Mouse (Mus musculus): ENCODE measurements around the gene Ddx54.

The Ddx54 gene

DNA sequence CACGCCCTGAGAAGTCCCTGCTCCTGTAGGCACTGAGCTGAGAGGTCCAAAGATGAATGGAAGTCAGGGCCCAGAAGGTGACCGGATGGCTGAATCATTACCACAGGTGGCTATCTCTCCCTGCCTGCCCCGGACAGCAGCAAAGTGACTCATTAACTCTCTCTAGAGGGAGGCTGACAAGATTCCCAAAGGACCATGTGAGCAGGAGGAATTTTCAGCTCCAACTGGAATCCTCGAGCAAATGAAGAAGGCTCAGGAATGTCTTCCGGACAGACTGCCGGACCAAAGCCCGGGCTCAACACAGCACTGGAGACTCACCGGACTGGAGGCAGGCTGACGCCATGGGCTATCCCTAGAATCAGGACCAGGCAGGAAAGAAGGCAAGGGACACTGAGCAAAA is 30.5 kb upstream of the Ddx54 start:
- DNase-seq (ENCODE audit: low read depth), result no peak

DNA sequence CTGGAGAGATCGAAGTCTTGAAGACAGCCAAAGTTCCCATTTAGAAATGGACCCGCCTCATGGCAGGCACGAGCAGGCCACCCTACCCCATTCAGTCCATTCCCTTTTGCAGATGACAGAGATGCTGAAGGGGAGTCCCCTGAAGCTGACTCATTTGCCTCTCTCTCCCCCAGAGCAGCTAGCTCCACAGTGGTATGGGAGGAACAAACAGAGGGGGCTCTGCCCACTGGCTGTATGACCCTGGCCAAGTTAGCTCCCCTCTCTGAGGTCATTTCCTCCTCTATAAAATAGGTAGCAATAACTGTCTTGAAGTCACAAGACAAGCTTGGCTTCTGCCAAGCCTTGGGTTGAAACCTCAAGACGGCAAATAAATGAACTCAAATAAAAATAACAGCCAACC is 29.0 kb upstream of the Ddx54 start:
- DNase-seq (ENCODE audit: low read depth), result no peak

DNA sequence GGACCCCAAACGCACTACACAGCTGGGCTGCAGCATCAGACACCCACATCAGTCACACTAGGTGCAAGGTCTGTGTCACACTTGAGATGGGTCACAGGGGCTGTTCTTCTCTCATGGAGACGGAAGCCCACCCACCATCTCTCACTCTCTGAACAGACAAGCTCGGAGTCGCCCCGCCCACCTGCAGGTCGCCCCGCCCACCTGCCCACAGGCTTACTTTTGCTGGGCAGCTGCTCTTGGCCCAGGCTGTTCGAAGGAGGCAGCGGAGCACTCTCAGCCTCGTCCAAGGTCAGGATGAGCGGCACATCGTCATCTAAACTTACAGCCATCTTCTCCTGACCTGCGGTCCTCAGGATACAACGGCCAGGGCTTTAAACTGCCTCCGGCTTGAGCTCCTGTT is 27.6 kb upstream of the Ddx54 start:
- DNase-seq (ENCODE audit: low read depth), result no peak

DNA sequence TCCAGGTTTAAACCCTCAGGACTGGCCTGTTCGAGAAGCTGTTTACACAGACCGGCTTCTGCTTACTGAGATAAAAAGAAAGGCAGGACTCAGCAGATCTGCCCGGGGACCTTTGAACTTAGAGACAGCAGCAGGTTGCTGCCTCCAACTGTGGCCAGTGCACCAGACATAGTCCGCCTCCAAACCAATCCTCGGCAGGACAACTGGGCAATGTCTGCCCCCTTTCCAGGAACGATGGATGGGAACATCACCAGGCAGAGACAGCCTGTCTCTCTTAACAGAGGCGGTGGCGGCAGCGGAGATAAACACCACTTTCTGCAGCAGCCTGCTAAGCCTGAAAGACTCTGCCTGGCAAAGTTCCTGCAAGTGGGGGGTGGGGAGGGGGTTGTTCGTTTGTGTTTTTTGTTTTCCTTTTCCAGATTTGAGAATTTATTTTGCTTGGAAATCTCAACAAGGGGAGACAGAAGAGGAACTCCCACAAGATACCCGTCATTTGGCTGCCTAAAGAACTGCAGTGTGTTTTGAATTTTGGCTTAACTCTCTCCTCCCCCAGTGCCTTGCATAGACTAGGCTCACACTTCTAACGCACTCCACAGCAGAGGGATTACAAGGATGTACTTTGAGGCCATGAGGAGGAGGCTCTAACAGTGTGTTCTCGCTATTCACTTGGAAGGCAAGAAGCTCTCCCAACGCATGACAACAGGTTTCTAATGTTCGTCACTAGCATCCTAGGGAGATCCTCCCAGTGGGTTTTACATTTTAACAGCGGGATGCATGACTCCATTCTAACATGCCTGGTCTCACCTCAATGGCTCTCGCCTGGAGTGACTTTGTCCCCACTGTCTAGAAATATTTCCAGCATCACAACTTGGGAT is 25.6 kb upstream of the Ddx54 start:
- DNase-seq (ENCODE audit: low read depth), result no peak

DNA sequence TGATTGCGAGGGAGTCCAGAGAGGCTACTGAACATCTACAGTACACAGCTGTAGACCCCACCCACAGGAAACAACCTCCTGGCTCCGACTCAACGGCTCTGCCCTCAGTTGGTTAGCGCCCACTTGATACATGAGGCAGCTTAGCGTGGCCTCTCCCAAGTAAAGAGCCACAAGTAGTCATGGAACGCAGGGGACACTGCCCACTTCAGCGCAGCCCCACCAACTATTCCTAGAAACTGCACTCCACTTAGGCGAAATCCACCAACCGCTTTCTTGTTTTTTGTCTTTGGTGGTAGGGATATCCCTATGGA is 25.0 kb upstream of the Ddx54 start:
- peak; percentile 68 for DNase-seq (ENCODE audit: low read depth)

DNA sequence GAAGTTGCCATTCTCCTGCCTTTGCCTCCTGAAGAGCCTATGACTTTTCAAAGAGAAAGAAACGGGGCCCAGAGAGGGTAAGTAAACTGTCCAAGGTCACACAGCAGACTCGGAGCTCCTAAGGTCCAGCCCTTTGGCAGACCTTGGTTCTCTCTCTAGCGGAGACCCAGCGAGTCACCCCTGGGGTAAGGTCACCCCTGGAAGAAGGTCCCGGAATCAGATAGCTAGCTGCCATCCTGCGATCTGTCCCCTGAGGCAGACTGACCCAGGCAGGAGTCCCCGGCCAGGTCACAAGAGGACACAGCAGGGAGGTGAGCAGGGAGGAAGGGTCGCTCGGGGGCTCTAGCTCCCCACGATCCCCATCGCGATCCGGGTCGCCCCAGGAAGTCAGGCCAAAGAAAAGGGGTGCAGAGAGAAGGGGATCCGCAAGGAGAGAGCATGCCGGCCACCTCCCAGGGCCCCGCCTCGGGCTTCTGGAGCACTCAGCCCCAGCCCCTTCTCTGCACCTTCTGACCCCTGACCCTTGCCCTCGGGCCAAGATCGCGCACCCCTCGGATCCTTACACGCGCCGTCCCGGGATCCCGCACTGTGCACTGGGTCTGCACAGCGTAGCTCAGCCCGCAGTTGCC is 24.5 kb upstream of the Ddx54 start:
- DNase-seq (ENCODE audit: low read depth), result no peak

DNA sequence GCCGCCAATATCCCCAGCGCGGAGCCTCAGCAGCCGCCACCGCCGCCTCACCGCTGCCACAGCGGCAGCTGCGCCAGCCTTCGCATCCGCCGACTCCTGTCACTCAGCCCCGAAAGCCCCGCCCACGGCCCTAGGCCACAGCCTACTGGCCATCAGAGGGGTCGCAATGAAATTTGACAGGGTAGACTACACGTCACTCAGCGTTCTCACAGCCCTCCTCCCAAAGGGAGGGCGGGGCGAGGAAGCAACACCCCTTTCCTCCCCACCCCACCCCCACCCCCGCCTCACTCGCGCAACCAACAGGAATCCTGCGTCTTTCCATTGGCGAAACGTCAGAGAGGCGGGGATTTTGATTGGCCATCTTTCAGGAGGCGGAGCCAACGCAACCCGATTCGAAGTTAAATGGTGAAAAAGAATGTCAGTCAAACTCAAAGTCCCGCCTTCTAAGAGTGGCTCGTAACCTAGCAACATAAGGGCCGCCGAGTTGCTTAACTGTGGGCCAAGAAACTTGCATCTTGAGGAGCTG is 23.9 kb upstream of the Ddx54 start, which contains the start of the genes Tpcn1 and Iqcd:
TSS of gene Tpcn1 (minus strand) at position 105 of the 526 bp plus-strand sequence.
TSS of gene Iqcd (plus strand) at position 448 of the 526 bp plus-strand sequence.
- peak; percentile 99 for DNase-seq (ENCODE audit: low read depth)

DNA sequence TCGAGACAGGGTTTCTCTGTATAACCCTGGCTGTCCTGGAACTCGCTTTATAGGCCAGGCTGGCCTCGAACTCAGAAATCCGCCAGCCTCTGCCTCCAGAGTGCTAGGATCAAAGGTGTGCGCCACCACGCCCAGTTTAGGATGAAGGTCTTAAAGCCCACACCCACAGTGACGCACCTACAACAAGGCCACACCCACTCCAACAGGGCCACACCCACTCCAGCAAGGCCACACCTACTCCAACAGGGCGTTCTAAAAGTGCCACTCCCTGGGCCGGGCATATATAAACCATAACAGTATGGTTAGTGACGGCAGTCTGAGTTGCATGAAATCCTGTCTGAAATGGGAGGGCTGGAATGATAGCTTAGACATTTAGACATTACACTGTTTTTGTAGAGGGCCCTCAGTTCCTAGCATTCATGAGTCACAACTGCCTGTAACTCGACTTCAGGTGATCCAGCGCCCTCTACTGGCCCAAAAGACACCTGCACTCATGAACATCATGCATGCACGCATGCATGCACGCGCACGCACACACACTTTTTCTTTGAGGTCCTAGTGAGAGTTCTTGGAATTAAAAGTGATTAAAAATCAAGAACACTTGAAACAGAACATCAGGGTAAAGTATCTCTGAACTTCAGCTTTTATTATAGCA is 22.1 kb upstream of the Ddx54 start:
- peak; percentile 77 for DNase-seq (ENCODE audit: low read depth)

DNA sequence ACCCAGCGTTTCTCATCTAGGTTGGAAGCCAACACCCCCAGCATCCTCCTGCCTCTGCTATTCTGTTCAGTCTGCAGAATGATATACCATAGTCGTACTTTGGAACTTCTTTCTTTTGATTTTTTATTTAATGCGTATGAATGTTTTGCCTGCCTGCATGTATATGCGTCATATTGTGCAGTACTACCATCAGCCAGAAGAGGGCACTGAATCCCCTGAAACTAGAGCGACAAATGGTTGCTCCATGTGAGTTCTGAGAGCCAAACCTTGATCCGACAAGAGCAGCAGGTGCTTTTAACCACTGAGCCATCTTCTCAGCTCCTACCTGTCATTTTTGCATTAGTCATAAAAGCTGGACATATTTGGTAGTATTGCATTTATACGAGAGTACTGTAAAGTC is 20.4 kb upstream of the Ddx54 start:
- DNase-seq (ENCODE audit: low read depth), result peak; percentile 60

DNA sequence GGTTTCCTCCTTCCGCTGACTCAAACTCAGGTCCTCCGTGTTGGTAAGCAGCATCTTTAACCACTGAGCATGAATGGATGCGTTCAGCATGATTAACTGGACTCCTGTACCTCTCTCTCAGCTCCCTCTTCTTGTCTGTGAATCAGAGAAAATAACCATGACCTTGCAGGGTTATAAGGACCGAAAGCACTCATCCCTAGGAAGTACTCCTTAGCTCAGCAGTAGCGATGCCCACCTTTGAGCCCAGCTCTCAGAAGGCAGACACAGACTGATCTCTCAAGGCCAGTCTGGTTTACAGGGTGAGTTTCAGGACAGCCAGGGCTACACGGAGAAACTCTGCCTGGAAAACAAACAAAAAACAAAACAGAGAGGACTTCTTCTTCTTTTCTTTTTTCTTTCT is 18.1 kb upstream of the Ddx54 start:
- DNase-seq (ENCODE audit: low read depth), result no peak

DNA sequence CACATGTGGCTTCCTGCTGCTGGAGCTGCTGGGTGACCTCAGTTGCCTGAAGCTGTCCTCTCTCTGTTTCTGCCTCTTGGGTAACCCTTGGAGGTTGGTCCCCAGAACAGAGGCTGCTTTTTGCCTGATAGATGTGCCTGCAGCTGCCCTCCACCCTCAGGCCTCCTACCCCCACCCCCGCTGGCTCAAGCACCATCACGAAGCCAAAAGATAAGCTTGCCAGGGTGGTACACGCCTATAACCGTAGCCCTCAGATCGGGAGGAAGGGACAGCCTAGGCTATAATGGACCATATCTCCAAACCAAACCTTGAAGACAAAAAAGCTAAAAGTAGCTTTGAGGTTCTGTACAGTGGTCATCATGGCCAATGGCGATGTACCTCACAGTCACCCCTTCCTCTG is 12.9 kb upstream of the Ddx54 start:
- DNase-seq (ENCODE audit: low read depth), result no peak

DNA sequence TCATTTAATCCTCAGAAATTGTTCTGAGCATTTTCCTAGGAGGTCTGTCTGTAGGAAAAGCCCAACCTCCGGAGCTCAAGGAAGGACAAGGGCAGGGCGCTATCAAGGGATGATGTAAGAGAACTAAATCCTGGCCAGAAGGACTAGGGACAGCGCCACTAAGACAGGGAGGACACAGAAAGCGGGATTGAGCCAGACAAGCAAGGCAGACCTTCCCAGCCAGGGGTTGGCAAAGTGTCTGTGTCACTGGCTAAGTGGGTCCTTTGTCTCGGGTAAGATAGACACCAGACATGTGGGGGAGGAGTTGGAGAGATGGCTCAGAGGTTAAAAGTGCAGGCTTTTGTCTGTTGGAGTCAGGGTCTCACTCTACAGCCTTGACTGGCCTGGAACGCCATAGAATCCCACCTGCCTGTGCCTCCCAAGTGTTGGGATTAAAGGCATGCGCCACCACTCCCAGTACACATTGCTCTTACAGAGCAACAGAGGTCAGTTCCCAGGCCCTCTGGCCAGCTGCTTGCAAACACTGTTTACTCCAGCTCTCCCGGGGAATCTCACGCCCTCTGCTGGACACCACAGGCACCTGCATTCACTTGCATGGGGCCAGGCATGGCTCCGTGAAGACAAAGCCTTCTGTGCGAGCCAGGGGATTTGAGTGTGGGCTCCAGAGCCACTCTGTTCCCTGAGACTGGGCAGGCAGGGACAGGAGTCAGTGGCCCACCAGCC is 11.4 kb upstream of the Ddx54 start:
- DNase-seq (ENCODE audit: low read depth), result peak; percentile 43

DNA sequence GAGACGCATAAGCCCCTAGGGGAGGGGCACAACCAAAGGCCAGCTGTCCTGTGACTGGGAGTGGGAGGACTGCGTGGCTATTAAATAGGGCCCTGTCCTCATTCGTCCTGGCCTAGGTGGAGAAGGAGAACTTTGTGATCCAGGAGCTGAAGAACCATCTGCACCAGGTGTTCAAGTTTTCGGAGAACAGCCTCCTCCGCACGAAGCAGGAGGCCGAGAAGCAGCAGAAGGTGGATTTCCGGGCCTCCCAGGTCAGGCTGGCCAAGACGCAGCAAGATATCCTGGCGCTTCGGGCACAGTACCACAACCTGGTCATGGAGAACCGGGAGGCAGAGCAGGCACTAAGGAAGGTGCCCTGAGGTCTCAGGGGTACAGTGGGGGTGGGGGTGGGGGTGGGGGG is 10.3 kb upstream of the Ddx54 start:
- no peak for DNase-seq (ENCODE audit: low read depth)

DNA sequence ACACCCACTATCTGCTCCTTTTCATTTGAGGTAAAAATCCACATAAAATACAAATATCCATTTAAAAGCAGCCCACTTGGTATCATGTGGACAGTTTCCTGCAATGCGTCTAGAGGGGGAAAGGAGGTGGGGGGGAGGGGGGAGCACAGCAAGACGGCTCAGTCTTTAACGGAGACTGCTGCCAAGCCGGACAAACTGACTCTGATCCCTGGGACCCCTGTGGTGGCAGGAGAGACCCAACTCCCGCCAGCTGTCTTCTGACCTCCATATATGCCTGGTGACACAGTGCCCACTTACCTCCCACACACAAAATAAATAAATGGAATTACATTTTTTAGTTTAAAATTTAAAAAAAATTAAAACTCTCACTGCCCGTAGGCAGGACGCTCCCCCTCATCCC is 9.0 kb upstream of the Ddx54 start:
- DNase-seq (ENCODE audit: low read depth), result no peak

DNA sequence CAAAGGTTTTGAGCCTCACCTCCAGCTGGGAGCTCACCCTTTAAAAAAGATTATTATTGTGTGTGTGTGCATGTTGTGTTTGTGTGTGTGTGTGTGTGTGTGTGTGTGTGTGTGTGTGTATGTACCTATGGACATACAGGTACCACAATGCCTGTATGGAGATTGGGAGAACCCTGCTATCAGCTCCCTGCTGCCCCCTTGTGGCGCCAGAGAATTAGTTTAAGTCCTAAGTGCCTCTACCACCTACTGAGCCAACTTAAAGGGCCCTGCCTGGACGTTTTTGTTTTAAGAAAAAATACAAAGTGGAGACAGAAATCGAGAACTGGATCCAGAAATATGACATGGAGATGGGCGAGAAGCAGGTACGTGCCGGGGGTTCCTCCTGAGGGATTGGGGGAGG is 7.7 kb upstream of the Ddx54 start:
- peak; percentile 91 for DNase-seq (ENCODE audit: low read depth)

DNA sequence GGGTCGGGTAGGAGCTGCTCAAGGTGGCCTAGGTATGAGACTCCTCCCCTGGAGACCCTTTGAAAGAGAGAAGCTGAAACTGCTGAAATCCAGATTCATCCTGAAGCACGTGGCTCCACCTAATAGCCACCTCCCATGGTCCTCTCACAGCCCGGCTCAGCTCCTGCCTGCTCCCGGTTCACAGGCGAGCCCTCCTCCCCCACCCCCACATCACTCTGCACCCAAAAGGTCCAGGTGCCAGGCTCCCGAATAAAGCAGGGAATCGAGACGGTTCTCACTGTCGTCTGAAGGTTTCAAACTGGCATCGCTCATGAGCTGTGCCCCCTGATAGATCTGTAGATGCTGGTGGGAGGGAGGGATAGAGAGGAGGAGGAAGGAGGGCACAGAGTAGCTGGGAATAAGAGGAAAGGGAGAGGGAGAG is 7.3 kb upstream of the Ddx54 start:
- DNase-seq (ENCODE audit: low read depth), result no peak

DNA sequence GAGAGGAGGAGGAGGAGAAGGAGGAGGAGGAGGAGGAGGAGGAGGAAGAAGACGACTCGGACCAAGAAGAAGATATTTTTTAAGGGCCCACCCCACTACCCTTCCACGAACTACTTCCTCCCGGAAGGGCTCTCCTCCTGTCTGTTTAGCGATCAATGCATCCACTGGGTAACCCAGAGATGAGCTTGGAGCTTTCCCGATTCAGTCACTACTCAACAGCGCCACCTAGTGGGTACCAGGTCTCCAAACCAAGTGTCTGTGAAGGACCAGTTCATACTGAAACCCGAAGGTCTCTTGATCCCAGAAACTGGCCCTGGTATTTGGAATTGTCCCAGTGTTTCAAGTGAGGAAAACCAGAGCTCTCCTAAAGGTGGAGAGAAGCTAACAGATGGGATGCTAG is 6.9 kb upstream of the Ddx54 start:
- DNase-seq (ENCODE audit: low read depth), result peak; percentile 94

DNA sequence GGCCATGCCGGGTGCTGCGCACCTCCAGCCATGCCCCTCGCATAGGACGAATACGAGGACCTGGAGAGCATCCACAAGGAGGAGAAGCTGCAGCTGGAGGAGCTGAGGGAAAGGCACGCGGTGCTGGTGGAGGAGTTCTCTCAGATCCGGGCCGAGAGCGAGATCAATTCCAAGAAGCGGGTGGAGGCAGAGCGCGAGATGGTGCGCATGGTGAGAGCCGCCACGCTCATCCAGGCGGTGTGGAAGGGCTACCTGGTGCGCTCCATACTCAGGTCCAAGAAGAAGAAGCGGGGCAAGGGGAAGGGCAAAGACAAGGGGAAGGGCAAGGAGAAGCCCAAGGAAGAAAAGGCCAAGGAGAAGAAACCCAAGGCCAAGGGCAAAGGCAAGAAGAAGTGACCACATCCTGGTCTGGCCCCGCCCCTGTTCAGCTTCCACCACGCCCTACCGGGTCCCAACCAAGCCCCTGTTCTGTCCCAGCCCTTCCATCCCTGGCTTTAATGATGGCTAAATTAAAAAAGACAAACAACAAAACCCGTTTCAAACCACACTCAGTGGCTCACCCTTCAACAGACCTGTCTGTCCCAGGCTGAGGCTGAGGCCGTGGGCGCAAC is 5.8 kb upstream of the Ddx54 start:
- no peak for DNase-seq (ENCODE audit: low read depth)

DNA sequence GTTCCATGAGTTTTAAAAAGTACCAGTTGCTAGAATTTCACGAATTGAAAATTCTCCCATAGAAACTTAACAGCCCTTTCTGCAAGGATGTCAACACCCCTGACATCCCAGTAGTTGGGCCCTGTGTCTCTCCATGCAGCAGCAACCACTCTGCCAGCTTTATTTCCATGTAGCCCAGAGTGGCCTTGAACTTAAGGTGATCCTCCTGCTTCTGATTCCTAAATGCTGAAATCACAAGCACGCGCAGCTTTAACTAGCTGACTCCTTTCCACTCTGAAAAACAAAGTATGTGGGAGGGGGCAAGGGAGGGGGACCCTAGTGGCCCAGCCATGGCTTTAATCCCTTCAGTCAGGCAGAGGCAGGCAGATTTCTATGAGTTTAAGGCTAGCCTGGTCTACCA is 5.2 kb upstream of the Ddx54 start:
- DNase-seq (ENCODE audit: low read depth), result no peak

DNA sequence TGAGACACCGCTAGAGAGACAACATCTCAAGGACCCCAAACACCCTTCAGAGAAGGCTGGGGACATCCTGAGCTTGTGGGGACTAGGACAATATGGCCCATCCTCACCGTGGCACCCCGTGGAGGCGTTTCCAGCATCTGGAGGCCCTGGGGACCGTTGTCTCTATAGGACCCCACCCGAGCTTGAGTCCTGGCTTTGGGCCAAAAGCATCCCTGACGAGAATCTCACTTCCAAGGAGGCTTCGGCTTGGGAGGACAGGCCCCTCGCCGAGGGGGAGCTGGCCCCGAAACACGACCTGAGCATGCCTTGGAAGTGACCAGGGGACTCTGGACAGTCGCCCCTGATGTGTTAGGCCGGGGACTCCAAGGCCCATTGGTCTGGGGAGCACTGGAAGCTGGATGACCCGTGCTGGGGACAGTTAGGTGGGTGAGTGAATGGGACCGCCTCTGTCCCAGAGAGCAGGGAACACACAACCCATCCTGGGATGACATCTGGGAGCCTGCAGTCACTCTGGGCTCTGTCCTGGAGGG is 3.2 kb upstream of the Ddx54 start:
- DNase-seq (ENCODE audit: low read depth), result no peak

DNA sequence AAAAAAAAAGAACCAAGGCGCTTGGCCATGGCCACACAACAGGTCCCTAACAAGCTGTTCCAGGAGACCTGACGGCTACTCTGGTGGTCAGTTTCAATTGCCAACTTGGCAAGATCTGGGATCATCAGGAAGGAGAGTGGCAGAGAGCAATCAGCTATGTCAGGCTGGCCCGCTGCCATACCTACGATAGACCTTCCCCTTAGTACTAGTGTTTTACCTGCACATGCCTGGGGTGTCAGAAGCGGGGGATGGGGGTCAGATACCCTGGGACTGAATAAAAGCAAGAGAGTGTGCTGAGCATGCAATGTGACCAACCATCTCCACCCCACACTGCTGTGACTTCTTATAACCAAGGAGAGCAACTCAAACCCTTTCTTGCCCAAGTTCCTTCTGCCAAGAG is 1.6 kb upstream of the Ddx54 start:
- peak; percentile 19 for DNase-seq (ENCODE audit: low read depth)

DNA sequence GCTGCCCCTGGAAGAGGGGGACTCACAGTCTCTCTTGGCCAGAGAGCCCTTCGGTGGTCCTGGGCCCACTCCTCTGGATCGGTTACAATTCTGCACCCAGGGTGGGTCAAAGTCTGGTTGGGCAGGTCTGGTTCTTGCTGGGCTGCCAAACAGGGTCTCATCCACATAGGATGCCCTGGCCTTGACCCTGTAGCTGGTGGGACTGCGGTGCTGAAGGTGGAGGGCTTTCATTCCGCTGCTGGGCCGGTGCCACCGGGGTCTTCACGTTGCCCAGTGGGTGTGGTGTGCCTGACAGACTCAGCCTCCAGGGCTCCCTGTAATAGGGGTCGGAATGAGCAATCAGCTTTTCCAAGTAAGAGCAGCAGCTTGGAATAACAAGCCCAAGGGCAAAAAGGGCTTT is 1.1 kb upstream of the Ddx54 start:
- DNase-seq (ENCODE audit: low read depth), result no peak

Data from naive thymus-derived CD4-positive, alpha-beta T cell, adult 2 months (primary cell).